Mouse (Mus musculus) heart, postnatal 0 days (tissue): ENCODE measurements around the gene Mcoln2. TPM values are rescaled to one million over a fixed set of nuclear protein-coding genes. Genes with fewer than 3 reads are reported as not detected.
A peak's percentile ranks its signal among the peaks of the same experiment; 100 is the strongest.

Experiments used
- ATAC-seq: fragments of 200-750 bp; cut with Nextera tagmentation; 2 replicates; pipeline ENCODE4 v1.8.0; 2017; ENCODE audit warnings: low read depth, moderate number of reproducible peaks, moderate library complexity; ENCODE audit not compliant: insufficient read depth
- DNase-seq: peaks from one replicate; pipeline ENCODE4 v3.0.0-alpha.2; 2016; ENCODE audit warnings: low spot score
- H3K27ac ChIP-seq: fragments of 300-500 bp; sonication (generic); 2 replicates; pipeline ENCODE4 v1.5.1; 2014; ENCODE audit warnings: low read depth, mild to moderate bottlenecking
- H3K27me3 ChIP-seq: fragments of 300-500 bp; sonication (generic); 2 replicates; pipeline ENCODE4 v1.6.1; 2014; ENCODE audit warnings: low read length, mixed read lengths; ENCODE audit not compliant: control insufficient read depth, insufficient read depth
- H3K36me3 ChIP-seq: fragments of 300-500 bp; sonication (generic); replicated peaks from 2 replicates; pipeline ENCODE4 v1.6.1; 2014; ENCODE audit warnings: low read length, mixed read lengths; ENCODE audit not compliant: control insufficient read depth, insufficient read depth
- H3K4me1 ChIP-seq: fragments of 300-500 bp; sonication (generic); 2 replicates; pipeline ENCODE4 v1.6.1; 2014; ENCODE audit warnings: antibody characterized with exemption; ENCODE audit not compliant: control insufficient read depth, insufficient read depth
- H3K4me2 ChIP-seq: fragments of 300-500 bp; sonication (generic); 2 replicates; pipeline ENCODE4 v1.6.1; 2014; ENCODE audit warnings: low read depth, mild to moderate bottlenecking, low read length, moderate library complexity
- H3K4me3 ChIP-seq: fragments of 300-500 bp; sonication (generic); 2 replicates; pipeline ENCODE4 v1.5.1; 2014; ENCODE audit warnings: low read depth, low read length
- H3K9ac ChIP-seq: fragments of 300-500 bp; sonication (generic); replicated peaks from 2 replicates; pipeline ENCODE4 v1.6.1; 2014; ENCODE audit warnings: low read depth, low read length, mixed read lengths
- H3K9me3 ChIP-seq: fragments of 300-500 bp; sonication (generic); replicated peaks from 2 replicates; pipeline ENCODE4 v1.6.1; 2016; ENCODE audit warnings: low read length; ENCODE audit not compliant: control insufficient read depth
- CTCF ChIP-seq: IDR thresholded peaks from 2 replicates; pipeline ENCODE4 v1.5.1; 2016; ENCODE audit warnings: antibody characterized with exemption, control low read depth, low read depth
- EP300 ChIP-seq: IDR thresholded peaks from 2 replicates; pipeline ENCODE4 v1.6.1; 2016; ENCODE audit warnings: antibody characterized with exemption, low read depth
- WGBS: fragments of 180-500 bp; shearing (Covaris S2); extraction: QIAGEN DNeasy Blood & Tissue Kit; methylation state at CpG from one replicate; pipeline ENCODE4 v1.1.7; 2014; 5-methylcytosine and 5-hydroxymethylcytosine counted together
- polyA plus RNA-seq: library from polyadenylated mRNA; unstranded; fragments of >200 nt; fragmentation: Nextera tagmentation; extraction: Ambion mirVana; gene quantifications from 2 replicates; pipeline ENCODE4 v1.2.1, GENCODE M21; 2015
- total RNA-seq: library from RNA; depleted of rRNA; stranded (reverse); fragments of >200 nt; gene quantifications from 2 replicates; pipeline ENCODE4 v1.2.3, GENCODE M21; 2014; ENCODE audit warnings: low replicate concordance

The Mcoln2 gene
- total and polyA plus RNA-seq, 2 experiments from 2014 or later = 0.14 TPM; not detected in 1

DNA sequence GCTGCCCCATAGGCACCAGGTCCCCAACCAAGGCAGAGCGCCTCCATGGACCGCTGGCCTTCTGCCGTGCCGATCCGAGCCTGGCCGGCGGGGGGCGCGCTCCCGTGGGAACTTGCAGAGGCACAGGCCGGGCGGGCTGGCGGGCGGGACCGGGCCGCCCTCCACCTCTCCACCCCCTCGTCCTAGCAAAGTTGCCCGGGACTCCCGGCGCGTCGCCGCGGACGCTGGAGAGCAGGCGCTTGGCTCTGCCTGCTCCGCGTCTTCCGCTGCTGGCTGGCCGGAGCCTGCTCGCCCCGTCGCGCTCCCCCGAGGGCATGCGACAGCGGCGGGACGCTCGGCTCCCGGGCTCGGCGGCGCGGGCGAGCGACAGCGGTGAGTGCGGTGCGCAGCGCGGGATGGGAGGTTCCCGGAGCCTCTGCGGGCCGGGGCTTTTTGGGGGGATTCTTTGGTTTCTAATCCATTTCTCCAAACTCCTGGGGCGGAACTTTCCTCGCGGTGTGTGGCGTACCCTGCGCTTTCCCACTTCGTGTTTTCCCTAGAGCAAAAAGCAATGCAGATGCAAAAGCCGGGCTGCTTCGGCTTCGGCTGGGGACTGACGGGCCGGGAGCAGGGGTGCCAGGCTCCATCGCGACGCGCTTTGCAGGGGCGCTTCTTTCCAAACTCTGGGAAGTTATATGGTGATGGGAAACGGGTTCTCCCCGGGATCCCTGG, 71.3 kb downstream of the Mcoln2 start, which contains the start of gene Lpar3:
Lpar3 (plus strand) TSS at position 188 of the 711 bp plus-strand sequence.
- DNase-seq (peak; percentile 75), ATAC-seq (peak; percentile 97)
- Histone ChIP-seq H3K27me3 (0 out of 2 replicates have a peak, but pooled peaks cover 6% of the 10 kb centered on the region), H3K27ac (peak within 1 kb of the TSS; percentile 79), H3K9me3 (no peaks in the 10 kb centered on the region), H3K4me1 (peaks cover 18% of the 10 kb centered on the region; the same call in 1 of the 2 replicates), H3K9ac (peak within 1 kb of the TSS; percentile 64), H3K4me3 (peak within 1 kb of the TSS; percentile 84), H3K36me3 (no peaks in the 10 kb centered on the region), H3K4me2 (peak within 1 kb of the TSS; percentile 79)
- TF ChIP-seq EP300 (no peak), CTCF (peak; percentile 74)
- WGBS = 2% methylated on average over 69 of the region's 73 CpGs

DNA sequence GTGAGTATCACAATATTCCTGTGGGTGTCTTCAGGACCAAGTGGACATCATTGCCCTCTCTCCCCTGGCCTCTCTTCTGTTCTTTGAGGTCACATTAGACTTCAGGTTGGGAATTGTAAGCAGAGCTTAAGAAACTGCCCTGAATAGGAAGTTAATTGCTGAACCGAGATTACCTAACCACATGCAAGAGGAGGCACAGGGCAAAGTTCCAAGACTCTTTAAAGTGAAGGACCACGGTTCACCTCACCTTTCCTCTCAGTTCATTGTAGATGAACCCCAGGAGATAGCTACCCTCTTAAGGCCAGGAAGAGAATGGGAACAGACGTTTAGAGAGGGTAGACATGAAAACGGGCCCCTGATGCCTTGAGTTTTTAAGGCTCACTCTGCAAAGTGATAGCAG, 74.6 kb downstream of the Mcoln2 start:
- H3K27me3 ChIP-seq = 0 out of 2 replicates have a peak, but pooled peaks cover 6% of the 10 kb centered on the region
- no peak overlapping the region for H3K4me2 ChIP-seq
- WGBS = 43% methylated on average over 4 of the region's 4 CpGs
- H3K9me3 ChIP-seq = no peaks in the 10 kb centered on the region
- H3K4me1 ChIP-seq = peaks cover 18% of the 10 kb centered on the region
- H3K36me3 ChIP-seq = no peaks in the 10 kb centered on the region
- TF ChIP-seq CTCF (no peak), EP300 (no peak)
- no peak overlapping the region for H3K27ac ChIP-seq
- ATAC-seq (no peak), DNase-seq (no peak)
- no peak overlapping the region for H3K4me3 ChIP-seq
- H3K9ac ChIP-seq = no peak overlapping the region

DNA sequence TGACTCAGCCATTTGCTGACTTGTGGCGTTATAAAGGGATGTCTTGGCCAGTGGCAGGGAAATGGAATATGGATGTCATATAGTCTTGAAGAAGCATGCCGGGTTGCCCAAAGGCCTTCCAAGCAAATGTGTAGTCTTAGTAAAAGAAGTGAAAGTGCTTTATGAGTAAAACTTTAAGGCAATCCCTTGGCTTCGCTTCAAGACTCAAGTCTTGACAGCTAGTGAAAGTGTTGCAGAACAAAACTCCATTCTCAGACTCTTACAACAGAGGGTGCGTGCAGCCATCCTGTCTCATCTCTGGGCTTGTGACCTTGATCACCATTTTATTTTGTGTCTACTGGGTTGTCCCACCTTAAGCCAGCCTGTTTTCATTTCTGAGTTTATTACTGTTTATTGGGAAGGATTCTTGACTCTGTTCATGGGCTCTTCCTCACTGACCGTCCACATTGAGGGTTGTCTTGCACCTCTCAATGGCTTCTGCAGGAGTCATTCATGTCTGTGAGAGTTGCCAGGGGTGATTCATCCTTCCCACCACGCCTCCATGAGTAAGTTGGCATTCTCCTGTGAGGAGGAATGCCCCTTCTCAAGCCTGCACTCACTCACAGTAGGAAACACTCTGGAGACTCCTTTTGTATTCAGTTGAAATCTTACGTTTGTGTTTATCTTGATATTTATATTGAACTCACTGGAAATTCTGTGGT, 75.6 kb downstream of the Mcoln2 start:
- Histone ChIP-seq H3K9ac (no peak overlapping the region), H3K4me2 (no peak overlapping the region), H3K4me3 (no peak overlapping the region), H3K27me3 (0 out of 2 replicates have a peak, but pooled peaks cover 4% of the 10 kb centered on the region), H3K4me1 (peaks cover 18% of the 10 kb centered on the region), H3K36me3 (no peaks in the 10 kb centered on the region), H3K9me3 (no peaks in the 10 kb centered on the region), H3K27ac (no peak overlapping the region)
- TF ChIP-seq EP300 (no peak), CTCF (no peak)
- 70% methylated on average over 7 of the region's 7 CpGs for WGBS
- DNase-seq (no peak), ATAC-seq (no peak)

DNA sequence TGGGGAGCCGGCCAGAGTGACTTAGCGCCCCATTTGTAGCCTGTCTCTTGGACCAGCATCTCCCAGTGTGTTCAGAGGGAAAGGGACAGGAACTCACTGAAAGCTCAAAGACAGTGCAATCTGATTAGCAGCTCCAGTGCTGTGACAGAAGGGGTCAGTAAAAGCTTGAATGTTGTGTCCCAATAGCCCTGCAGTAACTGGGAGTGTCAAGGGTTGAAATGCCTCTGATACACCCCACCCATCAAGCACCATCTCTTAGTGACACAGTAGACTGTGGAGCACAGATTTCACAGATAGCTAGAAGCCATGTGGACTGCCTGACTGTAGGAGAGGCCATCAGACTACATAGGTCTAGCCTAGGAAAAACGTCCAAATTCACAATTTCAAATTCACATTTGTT, 77.8 kb downstream of the Mcoln2 start:
- no peak overlapping the region for H3K9ac ChIP-seq
- H3K36me3 ChIP-seq = no peaks in the 10 kb centered on the region
- H3K27me3 ChIP-seq = no peaks in the 10 kb centered on the region
- no peak overlapping the region for H3K4me2 ChIP-seq
- TF ChIP-seq CTCF (no peak), EP300 (no peak)
- H3K4me3 ChIP-seq = no peak overlapping the region
- no peak overlapping the region for H3K27ac ChIP-seq
- ATAC-seq = peak; percentile 36; the same call in 1 of the 2 replicates
- H3K4me1 ChIP-seq = peaks cover 19% of the 10 kb centered on the region
- no peaks in the 10 kb centered on the region for H3K9me3 ChIP-seq
- DNase-seq = no peak
- 56% methylated on average over 3 of the region's 3 CpGs for WGBS

DNA sequence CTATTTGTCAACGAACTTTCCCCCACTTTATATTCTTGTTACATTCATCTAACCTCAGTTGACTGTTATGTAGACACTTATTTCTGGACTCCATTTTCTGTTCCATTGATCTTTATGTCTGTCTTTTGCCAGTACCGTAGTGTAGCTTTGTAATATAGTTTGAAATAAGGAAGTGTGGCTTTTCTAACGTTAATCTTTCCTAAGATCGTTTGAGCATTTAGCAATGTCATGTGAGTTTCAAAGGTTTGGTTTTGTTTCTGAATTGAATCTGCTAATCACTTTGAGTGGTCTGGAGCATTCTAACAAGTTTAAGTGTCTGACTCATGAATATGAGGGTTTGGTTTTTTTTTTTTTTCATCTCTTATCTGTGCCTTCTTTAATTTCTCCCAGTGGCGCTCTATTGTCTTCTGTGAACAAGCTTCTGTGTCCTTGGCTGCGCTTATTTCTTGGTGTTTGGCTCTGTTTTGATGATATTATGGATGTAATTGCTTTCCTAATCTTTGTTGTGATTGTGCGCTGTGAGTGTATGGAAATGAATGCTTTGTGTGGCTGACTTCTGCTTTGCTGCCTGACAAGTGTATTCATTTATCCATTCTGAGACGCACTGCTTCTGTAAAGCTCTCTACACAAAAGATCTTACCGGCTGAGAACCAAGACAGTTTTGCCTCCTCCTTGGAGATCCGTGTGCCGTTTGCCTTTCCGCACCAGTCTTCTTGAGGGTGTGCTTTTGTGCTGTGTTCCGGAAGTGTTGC, 79.1 kb downstream of the Mcoln2 start:
- DNase-seq (no peak), ATAC-seq (no peak)
- no peak overlapping the region for H3K9ac ChIP-seq
- H3K4me2 ChIP-seq = no peak overlapping the region
- H3K9me3 ChIP-seq = no peaks in the 10 kb centered on the region
- H3K27me3 ChIP-seq = no peaks in the 10 kb centered on the region
- H3K4me1 ChIP-seq = peaks cover 25% of the 10 kb centered on the region
- 76% methylated on average over 13 of the region's 13 CpGs for WGBS
- H3K36me3 ChIP-seq = no peaks in the 10 kb centered on the region
- H3K27ac ChIP-seq = no peak overlapping the region
- no peak overlapping the region for H3K4me3 ChIP-seq
- TF ChIP-seq CTCF (no peak), EP300 (no peak)
